Mouse (Mus musculus) myocyte (in vitro differentiated cells): ENCODE data around the gene Nfx1.

Source experiments
- E2F4 ChIP-seq: IDR thresholded peaks from one replicate; pipeline ENCODE4 v1.6.1; 2011; ENCODE audit warnings: mild to moderate bottlenecking, control low read depth, moderate library complexity; ENCODE audit not compliant: insufficient read depth
- MAX ChIP-seq: IDR thresholded peaks from one replicate; pipeline ENCODE4 v1.6.1; 2011; ENCODE audit warnings: low read depth, mild to moderate bottlenecking, control low read depth
- MYOD1 ChIP-seq, 3 experiments: IDR thresholded peaks; one replicate each; pipeline ENCODE4 v1.6.1; 2011; ENCODE audit warnings: control low read depth in 2 of 3, low read depth in 2 of 3, mild to moderate bottlenecking in 2 of 3, moderate library complexity in 1 of 3; ENCODE audit not compliant: insufficient read length in 2 of 3, control insufficient read depth in 1 of 3
- TCF12 ChIP-seq: IDR thresholded peaks from one replicate; pipeline ENCODE4 v1.6.1; 2011; ENCODE audit warnings: mild to moderate bottlenecking, control low read depth; ENCODE audit not compliant: poor library complexity, insufficient read depth, severe bottlenecking

GRCm38 (mm10) chr4:41048926-41049325 lies 78.2 kb downstream of the Nfx1 start:
- no peak for TF ChIP-seq TCF12
- no peak for TF ChIP-seq MYOD1 (IDR thresholded peaks at IDR 0.05; ENCODE audit: control insufficient read depth in 1 of 3, insufficient read length in 2 of 3, low read depth in 2 of 3)
- TF ChIP-seq MAX: no peak
- no peak for TF ChIP-seq E2F4
